Mouse (Mus musculus): Measurements from ENCODE around the gene Slc27a5.
A peak's percentile ranks its signal among the peaks of the same experiment; 100 is the strongest.

Gene Slc27a5

GRCm38 (mm10) chr7:13023928-13024731, 26.1 kb upstream of the Slc27a5 start:
- DNase-seq, result peak; percentile 97

GRCm38 (mm10) chr7:13022773-13023535, 25.0 kb upstream of the Slc27a5 start:
- peak; percentile 80 for DNase-seq

- DNase-seq, result no peak
Measured at GRCm38 (mm10) chr7:13015217-13015616, 17.2 kb upstream of the Slc27a5 start.

- no peak for DNase-seq
Measured at GRCm38 (mm10) chr7:13014275-13014839, 16.4 kb upstream of the Slc27a5 start.

GRCm38 (mm10) chr7:13013671-13014070, 15.7 kb upstream of the Slc27a5 start:
- DNase-seq, result no peak

GRCm38 (mm10) chr7:13010005-13010908, 12.3 kb upstream of the Slc27a5 start, which contains the start of gene Zbtb45:
Gene Zbtb45 (minus strand): TSS chr7:13010034.
- DNase-seq, result no peak

- DNase-seq, result peak; percentile 94
Measured at GRCm38 (mm10) chr7:13009143-13010004, 11.4 kb upstream of the Slc27a5 start.

GRCm38 (mm10) chr7:13007341-13008092, 9.5 kb upstream of the Slc27a5 start:
- no peak for DNase-seq

- no peak for DNase-seq
Measured at GRCm38 (mm10) chr7:13006531-13006930, 8.5 kb upstream of the Slc27a5 start.

- no peak for DNase-seq
Measured at GRCm38 (mm10) chr7:13006011-13006410, 8.0 kb upstream of the Slc27a5 start.

GRCm38 (mm10) chr7:13003380-13003779, 5.4 kb upstream of the Slc27a5 start:
- DNase-seq, result no peak

- DNase-seq, result no peak
Measured at GRCm38 (mm10) chr7:13001584-13001983, 3.6 kb upstream of the Slc27a5 start.

GRCm38 (mm10) chr7:12998851-12999250, 859 bp upstream of the Slc27a5 start, which contains the start of gene Trim28:
Gene Trim28 (plus strand): TSS chr7:12999114.
- no peak for DNase-seq

- no peak for DNase-seq
Measured at GRCm38 (mm10) chr7:12997230-12997629, 762 bp downstream of the Slc27a5 start.

GRCm38 (mm10) chr7:12995862-12996261, 2.1 kb downstream of the Slc27a5 start:
- DNase-seq, result no peak

GRCm38 (mm10) chr7:12993148-12993547, 4.8 kb downstream of the Slc27a5 start:
- DNase-seq, result no peak

GRCm38 (mm10) chr7:12992222-12992621, 5.8 kb downstream of the Slc27a5 start:
- peak; percentile 77 for DNase-seq

- no peak for DNase-seq
Measured at GRCm38 (mm10) chr7:12987409-12988189, 10.4 kb downstream of the Slc27a5 start.

- no peak for DNase-seq
Measured at GRCm38 (mm10) chr7:12986906-12987305, 11.1 kb downstream of the Slc27a5 start.

GRCm38 (mm10) chr7:12985724-12986123, 12.3 kb downstream of the Slc27a5 start:
- DNase-seq, result no peak

Measured in thymus, postnatal 4 days (tissue).